In the genomic region with DNA sequence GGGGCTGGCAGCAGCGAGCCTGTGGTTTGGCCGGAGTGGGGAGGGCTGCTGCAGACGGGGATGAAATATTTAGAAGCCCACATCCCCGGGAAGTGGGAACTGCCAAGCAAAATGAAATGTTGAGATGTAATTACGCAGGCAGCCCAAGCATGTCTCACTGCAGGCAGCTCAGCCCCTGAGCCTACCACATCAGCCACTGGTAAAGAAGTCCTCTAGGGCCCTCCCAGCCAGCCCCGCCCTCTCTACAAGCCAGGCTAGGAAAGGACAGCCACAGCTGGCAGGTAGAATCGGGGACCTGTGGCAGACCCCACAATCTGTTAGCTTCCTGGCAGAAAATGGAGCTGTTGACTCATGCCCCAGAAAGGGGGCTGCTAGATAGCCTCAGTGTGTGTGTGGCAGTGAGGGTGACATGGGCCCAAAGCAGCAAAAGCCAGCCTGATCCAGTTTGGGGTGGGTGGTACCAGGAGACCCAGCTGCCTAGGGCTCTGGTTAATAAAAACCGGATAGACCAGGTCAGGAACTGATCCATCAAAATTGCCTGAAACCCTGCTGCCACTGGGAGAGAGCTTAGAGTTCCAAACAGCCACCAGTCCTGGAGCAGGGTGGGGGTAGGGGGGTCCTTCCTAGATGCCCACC, we compare ENCODE assay signal across 22 mouse cellular contexts. TPM values are rescaled to one million over a fixed set of nuclear protein-coding genes. Genes with fewer than 3 reads are reported as not detected.
DNase-seq lines count a peak whose midpoint lies in the region; ATAC-seq and TF ChIP-seq lines count a peak whose summit lies in the region.
"Had no signal": no experiment of that assay in that cellular context is flagged by ENCODE, and none has a peak within 500 bp of the region (broad histone marks: within the 10 kb centered on the region; RNA-seq: fewer than 3 reads in every experiment).

No protein-coding gene starts in this region.

- no peaks in the 10 kb centered on the region for H3K36me3 ChIP-seq in forebrain, postnatal 0 days (ENCODE audit: insufficient read depth)
- no peaks in the 10 kb centered on the region for H3K36me3 ChIP-seq in forebrain, embryonic 15.5 days
- no peaks in the 10 kb centered on the region for H3K36me3 ChIP-seq in kidney, embryonic 14.5 days (ENCODE audit: control insufficient read depth, insufficient read depth, low read length)
- no peaks in the 10 kb centered on the region for H3K36me3 ChIP-seq in midbrain, embryonic 15.5 days (replicated peaks)
- H3K36me3 ChIP-seq: intestine, embryonic 15.5 days; limb, embryonic 10.5 days; stomach, embryonic 15.5 days had no signal

- DNase-seq in forebrain, postnatal 0 days = no peak
- peak; percentile 35 for DNase-seq in brain, embryonic 14.5 days (ENCODE audit: low read depth)
- DNase-seq in left cerebral cortex, adult 11 months (ENCODE audit: low spot score) = no peak
- DNase-seq in spleen, adult 12 weeks (ENCODE audit: low spot score) = no peak
- no peak for DNase-seq in adrenal gland, adult 18-20 months (ENCODE audit: low spot score in 2 of 2)
- DNase-seq: adrenal gland, postnatal 36 days; cerebellum, postnatal 10 days; heart, postnatal 14 days; lung, embryonic 14.5 days; right cerebral cortex, adult 18-20 months had no signal

- H3K4me1 ChIP-seq in forebrain, postnatal 0 days (ENCODE audit: insufficient read depth) = no peaks in the 10 kb centered on the region
- no peaks in the 10 kb centered on the region for H3K4me1 ChIP-seq in forebrain, embryonic 15.5 days
- H3K4me1 ChIP-seq in kidney, embryonic 14.5 days (ENCODE audit: control insufficient read depth, insufficient read depth, low read length) = no peaks in the 10 kb centered on the region
- H3K4me1 ChIP-seq in midbrain, embryonic 15.5 days = peaks cover 16% of the 10 kb centered on the region
- H3K4me1 ChIP-seq: intestine, embryonic 15.5 days; stomach, embryonic 15.5 days had no signal

- H3K4me3 ChIP-seq in forebrain, postnatal 0 days (ENCODE audit: low read depth, low read length) = no peak overlapping the region
- H3K4me3 ChIP-seq in forebrain, embryonic 15.5 days = no peak overlapping the region
- H3K4me3 ChIP-seq in kidney, embryonic 14.5 days (ENCODE audit: low read length) = no peak overlapping the region
- no peak overlapping the region for H3K4me3 ChIP-seq in midbrain, embryonic 15.5 days
- H3K4me3 ChIP-seq: forebrain, embryonic 13.5 days; intestine, embryonic 15.5 days; left cerebral cortex, adult 2 months; limb, embryonic 10.5 days; stomach, embryonic 15.5 days had no signal

- 50% methylated on average over 8 of the region's 8 CpGs for WGBS in forebrain, postnatal 0 days
- WGBS in forebrain, embryonic 15.5 days = 54% methylated on average over 8 of the region's 8 CpGs
- 46% methylated on average over 8 of the region's 8 CpGs for WGBS in kidney, embryonic 14.5 days
- WGBS in midbrain, embryonic 15.5 days = 41% methylated on average over 8 of the region's 8 CpGs

- no peak overlapping the region for H3K9ac ChIP-seq in forebrain, postnatal 0 days
- H3K9ac ChIP-seq in forebrain, embryonic 15.5 days (replicated peaks) = no peak overlapping the region
- H3K9ac ChIP-seq in kidney, embryonic 14.5 days (ENCODE audit: low read depth, low read length) = no peak overlapping the region
- H3K9ac ChIP-seq in midbrain, embryonic 15.5 days = no peak overlapping the region
- H3K9ac ChIP-seq: forebrain, embryonic 13.5 days; intestine, embryonic 15.5 days; lung, embryonic 14.5 days; stomach, embryonic 15.5 days had no signal

- peak; percentile 18; the same call in 1 of the 2 replicates for ATAC-seq in forebrain, postnatal 0 days
- ATAC-seq in forebrain, embryonic 15.5 days (replicated peaks) = no peak
- 0 out of 2 replicates have a peak, but pooled peaks have one; percentile 28 for ATAC-seq in kidney, embryonic 14.5 days (ENCODE audit: low FRiP score, low TSS enrichment)
- ATAC-seq in midbrain, embryonic 15.5 days (replicated peaks) = peak; percentile 53
- ATAC-seq: activated CD4-positive, CD25-positive, alpha-beta regulatory T cell, adult 4 months; forebrain, embryonic 13.5 days; intestine, embryonic 15.5 days had no signal

- TF ChIP-seq CTCF in forebrain, postnatal 0 days (IDR thresholded peaks at IDR 0.05; ENCODE audit: low read depth) = no peak
- TF ChIP-seq CTCF in brain, embryonic 14.5 days (IDR thresholded peaks at IDR 0.05; ENCODE audit: borderline replicate concordance, extremely low read depth, insufficient read depth, insufficient read length) = no peak

- no peak overlapping the region for H3K27ac ChIP-seq in forebrain, postnatal 0 days (ENCODE audit: low read depth, low read length)
- no peak overlapping the region for H3K27ac ChIP-seq in forebrain, embryonic 15.5 days (replicated peaks)
- no peak overlapping the region for H3K27ac ChIP-seq in kidney, embryonic 14.5 days (ENCODE audit: low read depth, low read length)
- H3K27ac ChIP-seq in midbrain, embryonic 15.5 days = peak overlapping the region; percentile 53
- H3K27ac ChIP-seq: forebrain, embryonic 13.5 days; intestine, embryonic 15.5 days; left cerebral cortex, adult 2 months; limb, embryonic 10.5 days; macrophage; stomach, embryonic 15.5 days had no signal

- no peaks in the 10 kb centered on the region for H3K9me3 ChIP-seq in forebrain, postnatal 0 days (ENCODE audit: low read length)
- H3K9me3 ChIP-seq in forebrain, embryonic 15.5 days = no peaks in the 10 kb centered on the region
- no peaks in the 10 kb centered on the region for H3K9me3 ChIP-seq in kidney, embryonic 14.5 days (ENCODE audit: control insufficient read depth, low read length)
- no peaks in the 10 kb centered on the region for H3K9me3 ChIP-seq in midbrain, embryonic 15.5 days
- H3K9me3 ChIP-seq: forebrain, embryonic 13.5 days; intestine, embryonic 15.5 days; limb, embryonic 10.5 days; stomach, embryonic 15.5 days had no signal

- no peak for TF ChIP-seq POLR2A in brain, embryonic 14.5 days (IDR thresholded peaks at IDR 0.05; ENCODE audit: borderline replicate concordance, extremely low read depth, insufficient read depth, insufficient read length, poor library complexity, severe bottlenecking)

- H3K4me2 ChIP-seq in forebrain, postnatal 0 days (ENCODE audit: low read depth) = no peak overlapping the region
- no peak overlapping the region for H3K4me2 ChIP-seq in forebrain, embryonic 15.5 days (replicated peaks)
- no peak overlapping the region for H3K4me2 ChIP-seq in kidney, embryonic 14.5 days (replicated peaks; ENCODE audit: low read depth, low read length)
- no peak overlapping the region for H3K4me2 ChIP-seq in midbrain, embryonic 15.5 days
- H3K4me2 ChIP-seq: forebrain, embryonic 13.5 days; heart, embryonic 11.5 days; intestine, embryonic 15.5 days; liver, embryonic 11.5 days; lung, embryonic 14.5 days; stomach, embryonic 15.5 days had no signal

- H3K27me3 ChIP-seq in forebrain, postnatal 0 days (ENCODE audit: insufficient read depth, low read length) = no peaks in the 10 kb centered on the region
- no peaks in the 10 kb centered on the region for H3K27me3 ChIP-seq in forebrain, embryonic 15.5 days
- no peaks in the 10 kb centered on the region for H3K27me3 ChIP-seq in kidney, embryonic 14.5 days (ENCODE audit: control insufficient read depth, insufficient read depth, low read length)
- no peaks in the 10 kb centered on the region for H3K27me3 ChIP-seq in midbrain, embryonic 15.5 days (replicated peaks)
- H3K27me3 ChIP-seq: forebrain, embryonic 13.5 days; stomach, embryonic 15.5 days had no signal

RNA-seq across cellular contexts. Expression of gene Grm4, which starts 56.8 kb away (rescaled TPM):
- total RNA-seq in forebrain, postnatal 0 days (2014; rRNA removed) = 13.1 and 14.5 TPM in 2 replicates
- 3.2 and 5.5 TPM in 2 replicates for polyA plus RNA-seq in forebrain, postnatal 0 days (2015; fragmentation: Nextera tagmentation; extraction: Ambion mirVana)
- polyA plus RNA-seq in forebrain, embryonic 15.5 days (2015; fragmentation: Nextera tagmentation; extraction: Ambion mirVana) = 2.4 and 3.0 TPM in 2 replicates
- polyA plus RNA-seq in brain, embryonic 14.5 days (2012; rRNA removed) = 16.3 and 28.0 TPM in 2 replicates
- polyA plus RNA-seq in kidney, embryonic 14.5 days (2014; fragmentation: Nextera tagmentation; extraction: Ambion mirVana) = 0.50 and 1.6 TPM in 2 replicates
- 10.7 and 10.9 TPM in 2 replicates for polyA plus RNA-seq in midbrain, embryonic 15.5 days (2015; fragmentation: Nextera tagmentation; extraction: Ambion mirVana)
- total RNA-seq in adrenal gland, adult 18-20 months (2021) = 1 to 10 TPM in 1 of 2 experiments, under 1 TPM in 1; 0.80 to 1.4 TPM
- polyA plus RNA-seq: macrophage had no signal
